Mouse (Mus musculus) frontal cortex, postnatal 25 days (tissue): ENCODE measurements around the gene Smim26.
"Not testable (repeated sequence)": the region's sequence is repeated elsewhere in the genome, so short reads cannot be mapped to it uniquely, and the experiment has no call there.

Source experiments
- DNase-seq, 2 experiments: peaks; one replicate each; pipeline ENCODE4 v3.0.0; 2022; ENCODE audit warnings: low spot score in 2 of 2

Gene Smim26

DNA sequence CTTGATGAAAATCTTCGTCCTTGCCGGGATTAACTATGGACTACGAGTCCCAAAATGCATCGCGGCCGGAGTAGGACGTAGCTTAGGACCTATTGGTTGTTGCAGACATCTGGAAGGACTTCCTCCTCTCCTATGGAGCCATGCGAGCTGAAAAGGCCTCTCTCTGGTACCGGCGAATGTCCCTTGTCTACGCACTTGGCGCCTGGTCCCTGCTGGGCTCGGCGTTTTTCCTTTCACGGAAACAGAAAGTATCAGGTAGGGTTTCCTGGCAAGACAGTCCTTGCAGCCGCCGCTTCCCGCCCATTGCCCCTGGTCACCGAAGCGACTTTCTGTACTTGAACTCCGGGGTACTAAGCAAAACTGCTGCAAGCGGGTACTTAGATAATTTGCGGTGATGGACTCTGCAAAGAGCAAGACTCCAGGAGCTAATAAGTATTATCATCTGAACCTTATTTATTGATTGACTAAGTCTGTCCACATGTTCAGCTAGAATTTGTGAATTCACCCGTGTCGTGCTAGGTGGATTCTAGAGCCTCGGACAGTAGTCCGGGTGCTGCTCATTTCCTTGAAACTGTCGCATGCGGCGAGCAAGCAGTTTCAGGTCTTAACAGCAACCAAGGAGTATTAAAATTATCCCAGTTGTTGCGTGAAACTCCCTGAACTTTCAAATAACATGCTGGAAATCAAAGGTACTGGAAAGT lies at the start of gene Smim26:
Gene Smim26 (plus strand): TSS at position 104 of the 701 bp plus-strand sequence.
- peak; percentile 58 to 71 for DNase-seq

DNA sequence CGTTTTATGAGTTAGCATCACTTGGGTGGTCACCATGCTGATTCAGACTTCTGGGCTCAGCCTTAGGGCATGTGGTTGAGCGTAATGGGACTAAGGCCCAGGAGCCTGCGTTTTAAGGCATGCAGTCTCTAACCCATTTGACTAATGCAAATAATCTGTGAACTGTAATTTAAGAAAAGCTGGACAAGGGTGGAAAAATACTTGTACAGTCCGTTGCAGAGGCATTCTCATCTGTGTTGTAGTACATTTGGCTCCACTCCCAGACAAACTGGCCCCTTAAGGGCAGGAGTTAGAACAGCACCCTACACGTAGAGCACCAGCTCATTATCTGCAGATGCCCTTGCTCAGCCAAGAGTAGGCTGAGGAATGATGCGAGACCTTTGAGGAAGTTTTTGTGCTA lies 49.2 kb upstream of the Smim26 start:
- DNase-seq = no peak

DNA sequence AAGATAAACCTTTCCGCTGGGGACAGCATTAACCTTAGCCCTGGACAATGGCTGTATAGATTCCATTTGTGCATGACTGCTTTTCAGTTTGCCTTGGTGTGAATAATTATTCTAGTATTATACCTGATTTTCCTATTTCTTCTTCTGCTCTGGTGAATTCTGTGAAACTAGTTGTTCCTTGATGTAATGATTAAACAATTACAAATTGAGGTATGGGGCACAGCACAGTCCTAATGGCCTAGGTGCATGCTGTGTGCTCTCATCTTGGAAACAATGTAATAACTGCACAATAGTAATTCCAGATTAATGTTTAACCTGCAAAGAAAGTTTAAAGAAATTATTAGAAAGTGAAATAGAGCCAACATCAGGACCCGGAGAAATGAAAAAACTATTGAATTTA lies 48.8 kb upstream of the Smim26 start:
- no peak for DNase-seq

- DNase-seq = no peak
Measured at GRCm38 (mm10) chr2:144545481-144545880, 48.4 kb upstream of the Smim26 start.

- DNase-seq = no peak
Measured at GRCm38 (mm10) chr2:144547559-144547958, 46.3 kb upstream of the Smim26 start.

GRCm38 (mm10) chr2:144550529-144550928 lies 43.3 kb upstream of the Smim26 start, which contains the start of gene Rbbp9:
Gene Rbbp9, minus strand, starts transcription at chr2:144550869.
- peak; percentile 44 for DNase-seq

GRCm38 (mm10) chr2:144553905-144554304 lies 39.9 kb upstream of the Smim26 start:
- no peak for DNase-seq

- DNase-seq = no peak
Measured at GRCm38 (mm10) chr2:144555286-144555819, 38.5 kb upstream of the Smim26 start.

GRCm38 (mm10) chr2:144555820-144556552 lies 37.9 kb upstream of the Smim26 start, which contains the start of gene Sec23b:
Gene Sec23b, plus strand, starts transcription at chr2:144556229.
- peak; percentile 95 to 96 for DNase-seq

- no peak for DNase-seq
Measured at GRCm38 (mm10) chr2:144588723-144589122, 5.1 kb upstream of the Smim26 start.

GRCm38 (mm10) chr2:144593036-144593435 lies 818 bp upstream of the Smim26 start:
- DNase-seq = not testable (repeated sequence)

- DNase-seq = no peak
Measured at GRCm38 (mm10) chr2:144598006-144598405, 4.2 kb downstream of the Smim26 start.

GRCm38 (mm10) chr2:144599831-144600687 lies 6.2 kb downstream of the Smim26 start, which contains the start of gene Dtd1:
Gene Dtd1, plus strand, starts transcription at chr2:144599897.
- DNase-seq = peak; percentile 80 to 82

DNA sequence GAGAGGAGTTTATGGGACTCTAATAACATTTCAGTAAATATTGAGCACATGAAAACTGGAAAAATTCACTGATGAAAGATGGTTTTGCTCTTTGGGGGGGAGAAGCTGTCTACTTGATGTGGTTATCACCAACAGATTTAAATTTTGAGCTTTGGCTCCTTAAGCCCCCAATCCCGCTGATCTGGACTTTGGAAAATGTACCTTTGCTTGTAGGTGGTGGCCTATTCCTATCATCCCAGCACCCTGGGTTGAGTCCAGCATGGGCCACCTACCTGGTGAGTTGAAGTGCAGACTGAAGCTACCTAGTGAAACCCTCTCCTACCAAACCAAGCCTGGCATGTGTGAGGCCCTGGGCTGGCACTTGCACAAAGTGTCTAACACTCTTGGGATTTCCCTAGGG lies 7.7 kb downstream of the Smim26 start:
- no peak for DNase-seq

DNA sequence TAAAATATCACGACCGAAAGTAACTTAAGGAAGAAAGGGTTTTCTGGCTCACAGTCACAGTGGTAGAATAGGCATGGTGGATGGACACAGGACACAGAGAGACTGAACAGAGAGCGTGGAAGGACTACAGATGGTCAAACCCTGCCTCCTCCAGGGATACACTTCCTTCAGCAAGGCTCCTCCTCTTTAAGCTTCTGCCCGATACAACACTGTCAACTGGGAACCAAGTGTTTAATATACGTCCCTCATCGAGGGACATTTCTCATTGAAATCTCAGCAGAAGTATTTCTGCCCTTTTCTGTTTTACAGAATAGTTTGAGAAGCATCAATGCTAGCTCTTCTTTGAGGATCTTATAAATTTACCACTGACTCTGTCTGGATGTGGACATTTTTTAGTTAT lies 20.1 kb downstream of the Smim26 start:
- DNase-seq = no peak

- no peak for DNase-seq
Measured at GRCm38 (mm10) chr2:144617074-144617874, 23.4 kb downstream of the Smim26 start.

GRCm38 (mm10) chr2:144621491-144621890 lies 27.6 kb downstream of the Smim26 start:
- DNase-seq = no peak

GRCm38 (mm10) chr2:144633551-144633950 lies 39.7 kb downstream of the Smim26 start:
- no peak for DNase-seq

DNA sequence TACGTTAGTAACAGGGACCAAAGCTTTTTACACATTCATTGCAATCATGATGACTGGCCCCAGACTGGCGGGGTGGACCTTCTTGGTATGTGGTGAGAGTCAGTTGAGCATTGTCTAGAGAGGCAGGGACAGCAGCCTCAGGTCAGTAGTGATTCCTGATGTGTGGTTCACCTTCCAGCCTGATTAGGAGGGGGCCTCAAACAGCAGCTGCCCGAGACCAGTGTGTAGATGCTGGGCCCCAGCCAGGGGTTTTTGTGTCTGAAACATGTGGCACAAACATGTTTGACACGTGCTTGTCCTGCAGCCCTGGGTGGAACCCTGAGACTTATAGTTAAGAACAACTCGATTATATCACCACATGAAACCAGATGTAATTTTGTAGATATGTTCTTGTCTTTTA lies 40.4 kb downstream of the Smim26 start:
- DNase-seq = no peak

DNA sequence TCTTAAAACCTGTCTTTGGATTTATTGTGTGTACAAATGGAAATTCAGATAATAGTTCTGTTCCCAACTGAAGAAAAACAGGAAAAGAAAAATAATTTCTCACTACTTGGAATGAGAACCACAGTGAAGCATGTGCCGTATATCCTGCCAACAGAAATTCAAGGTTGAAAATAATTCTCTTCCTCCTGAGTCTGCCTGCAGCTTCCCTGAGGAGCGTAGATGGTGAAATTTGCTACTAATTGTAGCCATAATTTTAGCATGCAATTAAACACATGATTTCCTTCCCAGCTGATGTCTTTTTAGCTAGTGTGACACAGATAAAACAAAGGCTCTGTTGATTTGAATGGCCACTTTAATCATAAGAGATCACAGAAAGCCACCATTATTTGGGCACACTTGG lies 40.9 kb downstream of the Smim26 start:
- no peak for DNase-seq
